Mouse (Mus musculus): ENCODE data around the gene Pdzd2. TPM values are rescaled to one million over a fixed set of nuclear protein-coding genes. Genes with fewer than 3 reads are reported as not detected.

Gene Pdzd2
- polyA plus RNA-seq, 1 experiment from 2014 or later, result 3.4 TPM

DNA sequence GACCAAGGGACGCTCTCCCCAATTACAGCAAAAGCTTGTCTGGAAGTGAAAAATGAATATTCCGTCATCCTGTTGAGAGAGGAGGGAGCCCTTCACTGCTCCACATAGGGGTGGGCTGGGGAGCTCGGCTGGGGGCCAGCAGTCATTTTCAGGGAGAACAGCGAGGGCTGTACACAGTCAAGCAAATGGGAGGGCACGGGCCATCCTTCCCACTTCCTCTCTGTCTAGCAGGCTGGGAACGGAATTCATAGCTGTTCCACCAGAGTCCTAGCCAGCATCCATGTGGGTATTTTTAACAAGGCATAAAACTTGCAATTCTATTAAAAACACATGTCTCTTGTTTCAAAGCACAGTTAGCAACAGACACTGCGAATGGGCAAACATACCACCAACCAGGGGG lies 59.0 kb downstream of the Pdzd2 start:
- DNase-seq (ENCODE audit: low spot score), result peak; percentile 60
- 31% methylated on average over 7 of the region's 7 CpGs for WGBS

DNA sequence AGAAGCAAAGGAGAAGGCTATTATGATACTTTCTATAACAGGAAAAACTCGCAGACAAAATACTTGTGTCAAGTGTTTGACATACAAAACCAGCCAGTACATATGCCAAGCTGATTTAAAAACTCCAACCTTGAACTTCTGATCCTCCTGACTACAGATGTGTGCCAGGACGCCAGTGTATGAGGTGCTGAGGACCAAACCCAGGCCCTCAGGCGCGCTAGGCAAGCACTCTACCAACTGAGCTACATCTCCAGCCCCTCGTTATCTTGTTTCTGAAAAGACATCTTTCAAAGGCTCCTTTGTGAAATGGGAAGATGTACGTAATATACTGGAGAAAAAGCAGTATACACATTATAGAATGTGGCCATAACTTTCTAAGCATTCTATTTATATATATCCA lies 59.7 kb downstream of the Pdzd2 start:
- Histone ChIP-seq H3K4me1 (ENCODE audit: control insufficient read depth, insufficient read depth, low read length) (no peaks in the 10 kb centered on the region), H3K9ac (replicated peaks; ENCODE audit: low read length) (no peak overlapping the region), H3K36me3 (replicated peaks; ENCODE audit: control insufficient read depth, insufficient read depth, low read depth, low read length) (no peaks in the 10 kb centered on the region), H3K4me2 (ENCODE audit: low read depth, low read length) (no peak overlapping the region), H3K4me3 (ENCODE audit: low read depth, low read length) (no peak overlapping the region), H3K9me3 (replicated peaks; ENCODE audit: control insufficient read depth, low read length) (no peaks in the 10 kb centered on the region), H3K27me3 (ENCODE audit: control insufficient read depth, insufficient read depth, low read length) (no peaks in the 10 kb centered on the region), H3K27ac (replicated peaks; ENCODE audit: low read depth, low read length) (no peak overlapping the region)
- no peak for DNase-seq (ENCODE audit: low spot score)
- no peak for ATAC-seq (replicated peaks; ENCODE audit: insufficient number of reproducible peaks, low FRiP score, low TSS enrichment, low read depth)
- WGBS, result 86% methylated on average over 6 of the region's 6 CpGs

More for the DNA sequence above, 59.0 kb downstream of the Pdzd2 start:
- Histone ChIP-seq H3K4me2 (ENCODE audit: low read depth, low read length) (no peak overlapping the region), H3K4me1 (ENCODE audit: control insufficient read depth, insufficient read depth, low read length) (no peaks in the 10 kb centered on the region), H3K27me3 (ENCODE audit: control insufficient read depth, insufficient read depth, low read length) (no peaks in the 10 kb centered on the region), H3K36me3 (replicated peaks; ENCODE audit: control insufficient read depth, insufficient read depth, low read depth, low read length) (no peaks in the 10 kb centered on the region), H3K9ac (replicated peaks; ENCODE audit: low read length) (no peak overlapping the region), H3K9me3 (replicated peaks; ENCODE audit: control insufficient read depth, low read length) (no peaks in the 10 kb centered on the region), H3K4me3 (ENCODE audit: low read depth, low read length) (no peak overlapping the region), H3K27ac (replicated peaks; ENCODE audit: low read depth, low read length) (no peak overlapping the region)
- peak; percentile 54 for ATAC-seq (replicated peaks; ENCODE audit: insufficient number of reproducible peaks, low FRiP score, low TSS enrichment, low read depth)

DNA sequence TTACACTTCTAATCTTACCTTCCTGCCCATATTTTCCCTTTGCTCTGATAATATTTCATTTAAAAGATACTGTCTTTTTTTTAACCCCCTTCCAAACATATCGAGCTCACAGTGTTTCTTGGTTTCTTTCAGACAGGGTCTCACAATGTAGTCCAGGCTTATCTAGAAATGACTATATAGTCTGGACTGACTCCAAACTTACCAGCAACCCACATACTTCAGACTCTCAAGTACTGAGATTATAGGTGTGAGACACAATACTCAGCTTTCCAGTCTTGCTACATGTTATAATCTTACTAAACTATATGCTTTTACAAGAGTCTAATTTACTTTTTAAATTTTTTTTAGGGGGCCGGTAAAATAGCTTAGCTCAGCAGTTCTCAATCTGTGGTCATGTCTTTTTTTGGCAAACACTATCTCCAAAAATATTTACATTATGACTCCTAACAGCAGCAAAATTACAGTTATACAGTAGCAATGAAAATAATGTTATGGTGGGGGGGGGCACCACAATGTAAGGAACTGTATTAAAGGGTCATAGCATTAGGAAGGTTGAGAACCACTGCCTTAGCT lies 61.1 kb downstream of the Pdzd2 start:
- H3K4me3 ChIP-seq (ENCODE audit: low read depth, low read length), result no peak overlapping the region
- 89% methylated on average over 2 of the region's 2 CpGs for WGBS

DNA sequence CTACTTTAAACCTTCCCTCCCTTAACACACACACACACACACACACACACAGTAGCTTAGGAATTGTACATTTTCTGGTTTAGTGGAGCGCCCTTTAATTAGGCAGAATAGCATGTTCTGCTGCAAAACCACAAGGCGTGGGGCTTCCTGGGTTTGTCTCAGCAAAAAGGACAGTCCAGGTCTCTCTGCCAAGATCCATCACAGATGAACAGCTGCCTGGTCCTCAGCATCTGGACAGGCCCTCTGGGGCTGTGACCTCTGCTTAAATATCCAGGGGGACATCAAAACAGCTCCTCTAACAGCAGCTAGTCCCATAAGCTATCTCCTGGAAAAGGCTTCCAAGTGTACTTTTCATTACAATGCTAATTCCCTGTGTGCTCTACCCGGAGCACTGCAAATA lies 64.4 kb downstream of the Pdzd2 start:
- no peaks in the 10 kb centered on the region for H3K36me3 ChIP-seq (replicated peaks; ENCODE audit: control insufficient read depth, insufficient read depth, low read depth, low read length)
- H3K4me3 ChIP-seq (ENCODE audit: low read depth, low read length), result no peak overlapping the region
- H3K4me2 ChIP-seq (ENCODE audit: low read depth, low read length), result no peak overlapping the region
- no peak overlapping the region for H3K27ac ChIP-seq (replicated peaks; ENCODE audit: low read depth, low read length)
- H3K27me3 ChIP-seq (ENCODE audit: control insufficient read depth, insufficient read depth, low read length), result no peaks in the 10 kb centered on the region
- H3K9ac ChIP-seq (replicated peaks; ENCODE audit: low read length), result no peak overlapping the region
- DNase-seq (ENCODE audit: low spot score), result no peak
- no peaks in the 10 kb centered on the region for H3K9me3 ChIP-seq (replicated peaks; ENCODE audit: control insufficient read depth, low read length)
- ATAC-seq (replicated peaks; ENCODE audit: insufficient number of reproducible peaks, low FRiP score, low TSS enrichment, low read depth), result no peak
- H3K4me1 ChIP-seq (ENCODE audit: control insufficient read depth, insufficient read depth, low read length), result no peaks in the 10 kb centered on the region
- WGBS, result 76% methylated on average over 3 of the region's 3 CpGs

More for the DNA sequence above, 61.1 kb downstream of the Pdzd2 start:
- DNase-seq (ENCODE audit: low spot score), result no peak
- Histone ChIP-seq H3K27me3 (ENCODE audit: control insufficient read depth, insufficient read depth, low read length) (no peaks in the 10 kb centered on the region), H3K27ac (replicated peaks; ENCODE audit: low read depth, low read length) (no peak overlapping the region), H3K9me3 (replicated peaks; ENCODE audit: control insufficient read depth, low read length) (no peaks in the 10 kb centered on the region), H3K4me1 (ENCODE audit: control insufficient read depth, insufficient read depth, low read length) (no peaks in the 10 kb centered on the region), H3K36me3 (replicated peaks; ENCODE audit: control insufficient read depth, insufficient read depth, low read depth, low read length) (no peaks in the 10 kb centered on the region), H3K9ac (replicated peaks; ENCODE audit: low read length) (no peak overlapping the region), H3K4me2 (ENCODE audit: low read depth, low read length) (no peak overlapping the region)
- ATAC-seq (replicated peaks; ENCODE audit: insufficient number of reproducible peaks, low FRiP score, low TSS enrichment, low read depth), result no peak

DNA sequence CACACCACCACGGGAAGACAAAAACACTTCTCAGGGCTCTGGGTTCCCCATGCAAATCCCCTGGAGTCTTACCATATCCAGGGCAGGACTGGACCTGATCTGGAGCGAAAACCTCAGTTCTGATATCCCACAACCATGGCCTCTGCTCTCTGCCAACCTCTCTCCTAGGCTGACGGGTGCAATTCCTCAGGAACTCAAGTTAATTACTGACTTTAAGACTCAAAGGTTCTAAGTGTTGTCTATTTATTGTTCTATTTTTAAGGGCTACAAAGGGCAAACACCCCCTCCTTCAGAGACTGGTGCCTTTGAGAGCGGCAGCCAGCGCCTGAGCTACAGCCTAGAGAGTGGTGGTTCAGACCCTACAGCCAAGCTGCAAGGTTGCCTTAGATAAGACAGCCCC lies 65.7 kb downstream of the Pdzd2 start:
- no peaks in the 10 kb centered on the region for H3K4me1 ChIP-seq (ENCODE audit: control insufficient read depth, insufficient read depth, low read length)
- WGBS, result 83% methylated on average over 5 of the region's 5 CpGs
- H3K27me3 ChIP-seq (ENCODE audit: control insufficient read depth, insufficient read depth, low read length), result no peaks in the 10 kb centered on the region
- H3K36me3 ChIP-seq (replicated peaks; ENCODE audit: control insufficient read depth, insufficient read depth, low read depth, low read length), result no peaks in the 10 kb centered on the region
- H3K9me3 ChIP-seq (replicated peaks; ENCODE audit: control insufficient read depth, low read length), result no peaks in the 10 kb centered on the region
- ATAC-seq (replicated peaks; ENCODE audit: insufficient number of reproducible peaks, low FRiP score, low TSS enrichment, low read depth), result no peak
- no peak overlapping the region for H3K9ac ChIP-seq (replicated peaks; ENCODE audit: low read length)
- H3K4me3 ChIP-seq (ENCODE audit: low read depth, low read length), result no peak overlapping the region
- no peak overlapping the region for H3K4me2 ChIP-seq (ENCODE audit: low read depth, low read length)
- DNase-seq (ENCODE audit: low spot score), result no peak
- no peak overlapping the region for H3K27ac ChIP-seq (replicated peaks; ENCODE audit: low read depth, low read length)

DNA sequence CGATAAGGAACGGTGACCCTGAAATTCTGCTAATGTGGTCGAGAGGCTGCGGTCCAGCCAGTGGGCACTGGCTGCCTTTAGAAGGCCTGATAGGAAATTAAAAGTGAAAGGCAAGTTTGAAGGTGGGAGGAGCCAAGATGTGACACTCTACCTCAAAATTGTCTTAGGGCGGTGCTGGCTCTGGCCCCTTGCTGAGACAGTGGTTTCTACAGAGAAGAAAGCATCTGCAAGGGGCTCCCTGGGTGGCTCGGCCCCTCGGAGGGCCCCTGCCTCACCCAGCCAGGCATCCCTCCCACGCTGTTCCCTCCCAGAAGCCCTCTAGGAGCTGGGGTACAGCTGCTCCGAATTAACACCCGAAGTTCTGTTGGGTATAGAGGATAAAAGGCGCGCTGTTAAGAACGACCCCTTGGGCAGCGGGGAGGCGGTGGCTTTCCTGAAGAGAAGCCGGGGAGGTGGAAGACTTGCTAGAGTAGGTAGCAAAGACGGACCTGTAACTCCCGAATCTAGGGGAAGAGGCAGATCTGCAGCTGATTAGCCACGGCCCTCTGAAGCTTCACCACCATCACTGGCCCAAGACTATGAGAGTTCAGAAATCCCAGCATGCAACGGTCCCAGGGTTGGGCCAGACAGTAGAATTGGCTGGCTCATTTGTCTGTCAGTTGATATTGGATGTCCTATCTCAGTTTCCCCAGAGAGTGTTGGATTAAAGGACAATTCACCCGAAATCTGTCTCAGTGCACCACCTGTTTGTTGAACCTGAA lies 71.8 kb downstream of the Pdzd2 start:
- no peak overlapping the region for H3K4me3 ChIP-seq (ENCODE audit: low read depth, low read length)
- no peak overlapping the region for H3K9ac ChIP-seq (replicated peaks; ENCODE audit: low read length)
- no peaks in the 10 kb centered on the region for H3K4me1 ChIP-seq (ENCODE audit: control insufficient read depth, insufficient read depth, low read length)
- DNase-seq (ENCODE audit: low spot score), result peak; percentile 79
- peak; percentile 92 for ATAC-seq (replicated peaks; ENCODE audit: insufficient number of reproducible peaks, low FRiP score, low TSS enrichment, low read depth)
- peak overlapping the region; percentile 11; the same call in 1 of the 2 replicates for H3K4me2 ChIP-seq (ENCODE audit: low read depth, low read length)
- H3K9me3 ChIP-seq (replicated peaks; ENCODE audit: control insufficient read depth, low read length), result no peaks in the 10 kb centered on the region
- 16% methylated on average over 21 of the region's 21 CpGs for WGBS
- H3K27ac ChIP-seq (replicated peaks; ENCODE audit: low read depth, low read length), result no peak overlapping the region
- H3K36me3 ChIP-seq (replicated peaks; ENCODE audit: control insufficient read depth, insufficient read depth, low read depth, low read length), result no peaks in the 10 kb centered on the region
- no peaks in the 10 kb centered on the region for H3K27me3 ChIP-seq (ENCODE audit: control insufficient read depth, insufficient read depth, low read length)

DNA sequence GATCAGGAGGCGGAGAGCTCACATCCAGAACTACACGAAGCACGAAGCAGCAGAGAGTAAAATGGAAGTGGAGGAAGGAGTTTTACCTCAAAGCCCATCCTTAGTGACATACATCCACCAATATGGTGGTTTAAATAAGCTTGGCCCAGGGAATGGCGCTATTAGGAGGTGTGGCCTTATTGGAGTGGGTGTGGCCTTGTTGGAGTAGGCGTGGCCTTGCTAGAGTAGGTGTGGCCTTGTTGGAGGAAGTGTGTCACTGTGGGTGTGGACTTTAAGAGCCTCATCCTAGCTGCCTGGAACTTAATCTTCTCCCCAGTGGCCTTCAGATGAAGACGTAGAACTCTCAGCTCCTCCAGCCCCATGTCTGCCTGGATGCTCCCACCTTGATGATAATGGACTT lies 73.8 kb downstream of the Pdzd2 start:
- Histone ChIP-seq H3K9ac (replicated peaks; ENCODE audit: low read length) (no peak overlapping the region), H3K4me2 (ENCODE audit: low read depth, low read length) (no peak overlapping the region), H3K27me3 (ENCODE audit: control insufficient read depth, insufficient read depth, low read length) (no peaks in the 10 kb centered on the region), H3K27ac (replicated peaks; ENCODE audit: low read depth, low read length) (no peak overlapping the region), H3K9me3 (replicated peaks; ENCODE audit: control insufficient read depth, low read length) (no peaks in the 10 kb centered on the region), H3K4me3 (ENCODE audit: low read depth, low read length) (no peak overlapping the region), H3K36me3 (replicated peaks; ENCODE audit: control insufficient read depth, insufficient read depth, low read depth, low read length) (no peaks in the 10 kb centered on the region), H3K4me1 (ENCODE audit: control insufficient read depth, insufficient read depth, low read length) (no peaks in the 10 kb centered on the region)
- 94% methylated on average over 6 of the region's 6 CpGs for WGBS
- DNase-seq (ENCODE audit: low spot score), result no peak
- ATAC-seq (replicated peaks; ENCODE audit: insufficient number of reproducible peaks, low FRiP score, low TSS enrichment, low read depth), result no peak

DNA sequence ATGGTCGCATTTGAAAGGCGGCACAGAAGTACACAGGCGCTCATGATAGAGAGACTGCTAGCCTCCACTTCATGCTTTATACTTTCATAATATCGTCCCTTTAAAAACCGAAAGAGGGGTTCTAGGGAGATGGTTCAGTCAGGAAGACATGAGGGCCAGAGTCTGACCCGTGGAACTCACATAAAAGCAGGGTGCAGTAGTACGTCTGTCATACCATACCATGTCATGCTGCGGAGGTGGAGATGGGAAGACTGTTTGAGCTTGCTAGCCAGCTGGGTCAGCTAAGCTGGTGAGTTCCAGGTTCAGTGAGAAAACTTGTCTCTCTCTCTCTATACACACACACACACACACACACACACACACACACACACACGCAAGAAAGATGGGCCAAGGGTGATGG lies 76.4 kb downstream of the Pdzd2 start:
- Histone ChIP-seq H3K4me1 (ENCODE audit: control insufficient read depth, insufficient read depth, low read length) (no peaks in the 10 kb centered on the region), H3K27me3 (ENCODE audit: control insufficient read depth, insufficient read depth, low read length) (no peaks in the 10 kb centered on the region), H3K4me2 (ENCODE audit: low read depth, low read length) (no peak overlapping the region), H3K9me3 (replicated peaks; ENCODE audit: control insufficient read depth, low read length) (no peaks in the 10 kb centered on the region), H3K9ac (replicated peaks; ENCODE audit: low read length) (no peak overlapping the region), H3K4me3 (ENCODE audit: low read depth, low read length) (no peak overlapping the region), H3K27ac (replicated peaks; ENCODE audit: low read depth, low read length) (no peak overlapping the region), H3K36me3 (replicated peaks; ENCODE audit: control insufficient read depth, insufficient read depth, low read depth, low read length) (no peaks in the 10 kb centered on the region)
- DNase-seq (ENCODE audit: low spot score), result no peak
- ATAC-seq (replicated peaks; ENCODE audit: insufficient number of reproducible peaks, low FRiP score, low TSS enrichment, low read depth), result no peak
- 90% methylated on average over 9 of the region's 9 CpGs for WGBS

Measured in embryonic facial prominence, embryonic 11.5 days (tissue).